Mouse (Mus musculus): ENCODE results near the gene Rpp25l. TPM values are rescaled to one million over a fixed set of nuclear protein-coding genes. Genes with fewer than 3 reads are reported as not detected.
"Not testable (repeated sequence)": the region's sequence is repeated elsewhere in the genome, so short reads cannot be mapped to it uniquely, and the experiment has no call there.

Rpp25l gene
- polyA plus RNA-seq, 1 experiment from 2014 or later, result 59.5 TPM

DNA sequence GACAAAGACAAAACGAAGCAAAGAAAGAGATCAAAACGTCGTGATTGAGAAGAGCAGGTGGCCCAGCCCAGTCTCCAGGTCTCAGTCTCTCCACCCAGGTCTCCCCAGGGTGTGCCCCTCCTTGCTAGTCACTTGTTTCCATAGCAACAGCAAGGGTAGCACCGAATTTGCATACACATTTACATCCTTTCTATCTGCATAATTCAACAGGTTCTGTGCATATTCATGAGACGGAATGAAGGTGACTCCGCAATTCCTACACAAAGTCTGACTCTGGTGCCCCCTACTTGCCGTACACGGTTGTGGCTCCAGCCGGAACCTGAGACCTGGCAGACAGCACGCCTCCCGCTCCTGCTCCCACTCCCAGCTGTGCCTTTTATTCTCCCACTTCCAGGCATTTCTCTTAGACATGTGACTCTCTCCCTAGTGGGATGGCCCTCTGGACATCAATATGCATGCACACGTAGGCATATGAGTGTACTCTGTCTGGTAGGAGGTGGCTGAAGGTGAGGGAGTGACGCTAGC lies 6.3 kb downstream of the Rpp25l start:
- Histone ChIP-seq H3K27me3 (replicated peaks) (peaks cover 6% of the 10 kb centered on the region; the same call in 1 of the 2 replicates), H3K4me1 (peaks cover 17% of the 10 kb centered on the region), H3K4me3 (replicated peaks) (no peak overlapping the region), H3K36me3 (no peaks in the 10 kb centered on the region), H3K27ac (no peak overlapping the region), H3K9ac (no peak overlapping the region), H3K4me2 (no peak overlapping the region), H3K9me3 (no peaks in the 10 kb centered on the region)
- WGBS, result 4% methylated on average over 13 of the region's 13 CpGs
- peak; percentile 51 for ATAC-seq (ENCODE audit: insufficient read depth, low FRiP score, low read depth)

DNA sequence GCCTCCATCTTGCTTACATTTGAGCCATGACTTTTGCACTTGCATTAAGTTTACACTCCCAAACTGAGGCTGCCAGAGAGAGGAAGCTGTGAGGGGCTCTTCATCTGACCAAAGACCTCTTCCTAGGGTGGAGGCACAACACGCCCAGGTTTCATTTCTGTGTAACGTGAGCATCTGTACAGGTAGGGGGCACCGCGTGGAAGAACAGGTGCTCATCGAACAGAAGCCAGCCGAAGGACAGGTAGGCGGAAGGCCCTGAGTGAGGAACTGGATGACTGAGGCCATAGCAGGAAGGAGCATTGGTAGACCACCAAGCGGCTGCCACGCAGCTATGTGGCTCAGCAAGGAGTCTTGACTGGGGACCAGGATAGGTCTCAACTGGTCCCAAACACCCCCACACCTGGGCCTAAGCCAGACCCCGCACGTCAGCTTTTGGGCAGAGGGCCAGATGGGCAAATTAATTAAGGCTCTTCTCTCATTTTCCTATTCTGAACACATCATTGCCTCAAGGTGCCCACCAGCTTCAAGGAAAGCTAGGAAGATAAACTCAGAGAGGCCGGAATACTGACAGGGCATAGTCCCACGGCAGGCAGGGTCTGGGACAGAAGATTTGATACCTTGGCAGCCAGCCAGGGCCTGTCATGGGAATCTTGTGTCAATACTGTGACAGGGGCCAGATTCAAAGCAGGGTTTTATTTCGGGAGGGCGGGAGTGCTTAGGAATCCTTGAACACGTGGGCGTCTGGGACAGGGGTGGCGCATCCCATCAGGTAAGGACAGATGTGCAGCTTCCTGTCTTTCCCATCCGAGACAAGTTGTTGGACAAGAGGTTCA lies 7.2 kb downstream of the Rpp25l start:
- Histone ChIP-seq H3K9ac (no peak overlapping the region), H3K36me3 (no peaks in the 10 kb centered on the region), H3K27ac (no peak overlapping the region), H3K4me3 (replicated peaks) (no peak overlapping the region), H3K4me1 (peaks cover 9% of the 10 kb centered on the region; the same call in 1 of the 2 replicates), H3K9me3 (no peaks in the 10 kb centered on the region), H3K27me3 (replicated peaks) (peaks cover 6% of the 10 kb centered on the region; the same call in 1 of the 2 replicates), H3K4me2 (no peak overlapping the region)
- WGBS, result 66% methylated on average over 19 of the region's 19 CpGs
- no peak for ATAC-seq (ENCODE audit: insufficient read depth, low FRiP score, low read depth)

DNA sequence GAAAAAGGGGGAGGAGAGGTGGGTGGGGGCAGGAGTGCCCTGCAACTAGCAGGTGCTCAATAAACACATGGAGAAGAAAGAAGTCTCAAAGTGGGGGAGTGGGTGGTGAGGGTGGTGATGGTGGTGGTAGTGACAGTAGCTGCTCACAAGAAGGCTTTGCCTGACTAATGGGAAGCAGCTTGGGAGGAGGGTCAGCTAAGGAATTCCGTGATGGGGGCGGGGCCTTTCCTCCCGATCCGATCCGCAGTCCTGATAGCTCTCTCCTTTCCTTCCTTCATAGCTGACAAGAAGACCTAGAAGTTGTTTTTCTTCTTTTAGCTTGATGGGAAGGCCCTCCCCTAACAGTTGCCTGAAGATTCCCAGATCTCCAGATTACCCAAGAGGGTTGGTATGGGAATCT lies 8.7 kb downstream of the Rpp25l start:
- Histone ChIP-seq H3K4me1 (peaks cover 9% of the 10 kb centered on the region; the same call in 1 of the 2 replicates), H3K9ac (no peak overlapping the region), H3K4me3 (replicated peaks) (no peak overlapping the region), H3K27me3 (replicated peaks) (peaks cover 6% of the 10 kb centered on the region; the same call in 1 of the 2 replicates), H3K9me3 (no peaks in the 10 kb centered on the region), H3K4me2 (no peak overlapping the region), H3K36me3 (no peaks in the 10 kb centered on the region), H3K27ac (no peak overlapping the region)
- ATAC-seq (ENCODE audit: insufficient read depth, low FRiP score, low read depth), result no peak
- WGBS, result 9% methylated on average over 5 of the region's 5 CpGs

DNA sequence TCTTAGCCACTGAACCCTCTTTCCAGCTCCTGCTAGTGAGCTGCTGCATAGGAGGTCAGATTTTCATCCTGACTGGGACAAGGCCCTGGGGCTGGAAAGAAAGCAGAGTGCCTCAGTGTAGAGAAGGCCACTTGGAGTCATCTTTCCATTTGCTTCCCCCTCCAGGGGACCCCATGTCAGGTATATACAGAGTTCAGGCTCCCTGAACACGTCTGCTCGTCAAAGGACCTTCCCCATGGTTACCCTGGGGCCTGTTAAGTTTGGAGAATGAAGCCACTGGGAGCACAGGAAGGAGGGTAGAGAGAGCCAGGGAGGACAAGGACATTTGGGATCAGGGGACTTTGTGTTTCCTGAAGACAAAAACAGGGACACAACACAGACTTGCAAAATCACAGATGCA lies 11.1 kb downstream of the Rpp25l start:
- H3K9me3 ChIP-seq; H3K4me3 ChIP-seq (replicated peaks); H3K27me3 ChIP-seq (replicated peaks); H3K36me3 ChIP-seq; H3K4me1 ChIP-seq; H3K27ac ChIP-seq; ATAC-seq (ENCODE audit: insufficient read depth, low FRiP score, low read depth); H3K9ac ChIP-seq; H3K4me2 ChIP-seq: not testable (repeated sequence)
- 68% methylated on average over 2 of the region's 2 CpGs for WGBS

DNA sequence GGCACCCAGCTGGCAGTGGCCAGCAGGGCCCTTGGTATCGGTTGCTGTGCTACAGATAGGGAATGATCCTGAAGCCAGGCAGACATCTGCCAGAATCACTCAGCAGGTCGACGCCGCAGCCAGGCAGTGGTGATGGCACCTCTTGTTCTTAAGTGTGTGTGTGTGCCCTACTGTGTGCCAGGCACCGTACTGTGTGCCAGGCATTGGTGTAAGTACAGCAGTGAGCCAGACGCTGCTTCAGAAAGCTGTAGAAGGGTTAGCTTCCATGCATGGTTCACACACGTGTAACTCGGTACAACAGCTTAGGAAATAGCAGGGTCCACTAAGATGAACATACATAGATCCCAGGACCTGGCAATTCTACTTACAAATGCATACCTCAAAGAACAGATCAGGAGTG lies 13.1 kb downstream of the Rpp25l start:
- H3K4me1 ChIP-seq; H3K4me2 ChIP-seq; H3K9ac ChIP-seq; H3K36me3 ChIP-seq; H3K27me3 ChIP-seq (replicated peaks); ATAC-seq (ENCODE audit: insufficient read depth, low FRiP score, low read depth); H3K27ac ChIP-seq; H3K9me3 ChIP-seq; H3K4me3 ChIP-seq (replicated peaks): not testable (repeated sequence)
- WGBS, result 83% methylated on average over 4 of the region's 8 CpGs

DNA sequence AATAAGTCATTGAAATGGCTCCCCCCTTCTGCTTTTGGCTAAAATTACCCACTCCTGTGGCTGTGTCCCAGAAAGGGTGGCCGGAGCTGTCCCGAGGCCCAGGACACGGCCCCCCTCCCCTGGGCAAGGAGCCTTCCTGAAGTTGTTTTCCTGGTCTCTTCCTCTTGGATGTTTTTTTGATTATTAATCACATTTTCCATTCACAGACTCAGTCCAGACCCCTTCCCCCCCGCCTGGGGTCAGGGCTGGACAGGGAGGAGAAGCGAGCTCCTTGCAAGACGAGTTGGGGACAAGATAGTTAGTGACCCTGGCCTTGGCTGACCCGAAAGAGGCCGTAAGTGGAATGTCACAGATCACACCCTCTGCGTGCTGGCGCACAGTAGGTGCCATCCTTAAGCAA lies 13.6 kb downstream of the Rpp25l start, which contains the start of gene Il11ra1:
Gene Il11ra1 (plus strand): TSS at position 207 of the 400 bp plus-strand sequence.
- H3K4me3 ChIP-seq (replicated peaks); H3K36me3 ChIP-seq; H3K4me1 ChIP-seq; ATAC-seq (ENCODE audit: insufficient read depth, low FRiP score, low read depth); H3K9me3 ChIP-seq; H3K9ac ChIP-seq; H3K27me3 ChIP-seq (replicated peaks); H3K27ac ChIP-seq; H3K4me2 ChIP-seq: not testable (repeated sequence)
- 68% methylated on average over 10 of the region's 10 CpGs for WGBS

DNA sequence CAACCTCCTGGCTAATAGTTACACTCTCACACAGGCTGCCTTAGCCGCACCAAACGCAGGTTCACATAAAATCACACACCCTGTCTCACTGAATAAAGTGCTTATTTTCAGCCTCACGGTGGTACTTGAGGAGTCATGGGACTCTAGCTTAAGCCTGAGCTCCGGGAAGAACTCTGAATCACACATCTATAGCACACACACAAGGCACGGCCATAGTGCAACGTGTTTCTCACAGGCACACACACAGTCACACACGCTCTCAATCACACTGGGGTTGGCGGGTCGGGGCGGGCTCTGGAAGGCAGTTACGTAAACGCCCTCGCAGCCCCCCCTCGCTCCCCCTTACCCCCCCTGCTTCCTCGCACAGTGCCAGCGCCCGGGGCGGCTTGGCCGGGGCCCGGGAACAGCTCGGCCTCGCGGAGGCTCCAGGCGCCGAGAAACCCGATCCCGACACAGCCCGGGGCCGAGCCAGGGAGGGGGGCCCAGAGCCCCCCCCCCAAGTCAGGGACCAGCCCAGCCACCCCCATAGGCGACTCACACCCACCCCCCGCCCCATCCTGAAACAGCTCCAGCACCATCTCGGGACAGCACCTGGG lies 14.8 kb downstream of the Rpp25l start:
- not testable (repeated sequence) for H3K27me3 ChIP-seq (replicated peaks); H3K9ac ChIP-seq; H3K9me3 ChIP-seq; ATAC-seq (ENCODE audit: insufficient read depth, low FRiP score, low read depth); H3K4me3 ChIP-seq (replicated peaks); H3K27ac ChIP-seq; H3K4me1 ChIP-seq; H3K36me3 ChIP-seq
- 7% methylated on average over 24 of the region's 32 CpGs for WGBS
- 0 out of 2 replicates have a peak overlapping the region, but pooled peaks have one; percentile 25 for H3K4me2 ChIP-seq

DNA sequence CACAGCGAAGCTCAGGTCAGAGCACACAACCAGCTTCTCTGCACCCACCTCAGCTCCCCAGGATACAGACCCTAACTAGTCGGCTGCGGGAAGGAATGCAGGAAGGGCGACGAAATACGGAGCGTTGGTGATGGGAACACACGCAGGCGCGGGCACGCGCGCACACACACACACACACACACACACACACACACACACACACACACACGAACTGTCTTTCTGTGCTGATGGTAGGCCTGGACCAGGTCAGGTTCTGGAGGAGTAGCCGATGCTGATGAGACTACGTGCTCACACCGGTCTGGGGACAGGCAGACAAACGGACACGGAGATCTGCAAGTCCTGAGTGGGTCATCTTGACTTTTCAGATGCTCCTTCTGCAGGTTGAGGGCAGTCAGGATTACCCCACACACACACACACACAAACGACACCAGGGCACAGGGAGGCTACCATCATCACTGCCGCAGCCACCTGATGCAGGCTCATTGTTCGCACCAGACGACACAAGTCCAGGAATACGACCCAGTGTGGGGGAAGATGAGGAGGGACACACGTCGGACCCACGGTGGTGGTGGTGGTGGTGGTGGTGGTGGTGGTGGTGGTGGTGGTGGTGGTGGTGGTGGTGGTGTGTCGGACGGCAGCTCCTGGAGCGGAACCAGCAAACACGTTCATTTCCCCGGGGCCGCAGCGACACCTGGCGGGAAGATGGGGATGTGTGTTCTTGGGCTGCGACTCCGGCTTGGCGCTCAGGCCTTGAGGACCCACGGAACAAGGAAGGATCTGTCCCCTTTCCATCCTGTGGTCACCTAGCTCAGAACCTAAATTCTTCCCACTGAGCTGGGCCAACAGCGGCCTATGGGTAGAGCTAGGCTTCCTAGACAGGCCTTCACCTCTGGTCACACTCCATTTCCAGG lies 16.1 kb downstream of the Rpp25l start, which contains the start of gene Cntfr:
Gene Cntfr (minus strand): TSS at position 160 of the 912 bp plus-strand sequence.
- not testable (repeated sequence) for H3K27ac ChIP-seq; H3K4me3 ChIP-seq (replicated peaks); ATAC-seq (ENCODE audit: insufficient read depth, low FRiP score, low read depth); H3K36me3 ChIP-seq; H3K9me3 ChIP-seq; H3K9ac ChIP-seq; H3K27me3 ChIP-seq (replicated peaks); H3K4me1 ChIP-seq
- 0 out of 2 replicates have a peak within 1 kb of the TSS, but pooled peaks have one; percentile 19 for H3K4me2 ChIP-seq
- 13% methylated on average over 31 of the region's 40 CpGs for WGBS

DNA sequence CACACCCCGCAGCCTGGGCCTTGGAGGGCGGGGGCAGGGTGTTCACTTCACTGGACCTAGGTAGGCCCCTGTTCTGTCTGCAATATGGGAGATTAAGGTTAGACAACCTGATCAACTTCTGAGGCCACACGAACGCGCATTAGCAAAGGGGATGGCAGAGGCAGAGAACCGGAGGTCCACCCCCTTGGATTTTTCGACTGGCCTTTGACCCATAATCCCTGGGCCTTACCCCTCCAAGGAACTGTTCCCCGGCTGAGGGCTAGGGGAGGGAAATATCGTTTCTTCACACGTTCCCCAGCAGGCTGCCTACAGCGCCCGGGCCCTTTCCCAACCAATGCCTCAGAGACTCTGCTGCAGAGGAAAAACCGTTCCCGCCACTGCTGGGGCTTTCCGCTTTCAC lies 16.9 kb downstream of the Rpp25l start:
- not testable (repeated sequence) for H3K9ac ChIP-seq; H3K27me3 ChIP-seq (replicated peaks); H3K4me1 ChIP-seq; ATAC-seq (ENCODE audit: insufficient read depth, low FRiP score, low read depth); H3K36me3 ChIP-seq; H3K27ac ChIP-seq; H3K9me3 ChIP-seq; H3K4me2 ChIP-seq; H3K4me3 ChIP-seq (replicated peaks)
- 18% methylated on average over 12 of the region's 15 CpGs for WGBS

DNA sequence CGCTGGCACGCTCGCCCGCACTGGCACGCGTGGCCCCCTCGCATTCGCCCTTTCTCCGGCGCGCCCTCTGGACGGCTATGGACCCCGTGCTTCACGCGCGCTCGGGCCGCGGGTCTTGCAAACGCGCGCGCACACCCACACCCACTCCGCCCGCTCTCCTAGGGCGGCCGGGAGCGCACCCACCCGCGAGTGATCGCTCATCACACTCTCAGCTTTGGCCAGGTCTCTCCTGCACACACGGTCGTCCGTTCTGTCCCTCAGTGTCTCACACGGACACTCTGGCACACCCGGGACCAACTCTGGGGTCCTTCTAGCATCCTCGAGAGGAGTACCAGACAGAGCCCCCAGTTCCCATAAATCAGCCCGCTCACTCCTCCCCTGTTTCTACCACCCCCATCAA lies 17.5 kb downstream of the Rpp25l start:
- H3K4me1 ChIP-seq; H3K27me3 ChIP-seq (replicated peaks); H3K9me3 ChIP-seq; H3K4me2 ChIP-seq; H3K4me3 ChIP-seq (replicated peaks); H3K27ac ChIP-seq; H3K36me3 ChIP-seq; H3K9ac ChIP-seq; ATAC-seq (ENCODE audit: insufficient read depth, low FRiP score, low read depth): not testable (repeated sequence)
- WGBS, result 8% methylated on average over 17 of the region's 38 CpGs

DNA sequence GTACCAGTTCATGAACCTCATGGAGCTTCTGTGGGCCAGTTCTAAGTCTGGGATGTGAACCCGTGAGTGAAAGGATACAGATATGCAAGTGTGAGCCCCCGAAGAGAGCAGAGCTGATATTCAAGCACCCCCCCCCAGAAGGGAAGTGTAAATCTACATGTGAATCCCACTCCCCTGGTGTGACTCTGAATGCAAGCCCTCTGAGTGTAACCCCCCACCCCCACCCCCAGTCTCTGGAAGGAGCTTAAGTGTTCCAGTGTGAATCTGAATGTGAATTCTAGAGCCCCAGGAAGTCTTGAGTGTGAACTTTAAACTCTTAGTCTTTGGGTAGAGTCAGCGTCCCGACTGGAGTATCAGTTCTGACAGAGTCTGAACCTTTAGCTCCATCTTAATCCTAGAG lies 19.8 kb downstream of the Rpp25l start:
- not testable (repeated sequence) for H3K4me1 ChIP-seq; H3K27me3 ChIP-seq (replicated peaks); H3K4me2 ChIP-seq; ATAC-seq (ENCODE audit: insufficient read depth, low FRiP score, low read depth); H3K9me3 ChIP-seq; H3K9ac ChIP-seq; H3K4me3 ChIP-seq (replicated peaks); H3K27ac ChIP-seq; H3K36me3 ChIP-seq
- WGBS, result 26% methylated on average over 4 of the region's 4 CpGs
